Mouse (Mus musculus) gonadal fat pad, adult 2 months (tissue): Measurements from ENCODE around the gene Dusp5. TPM values are rescaled to one million over a fixed set of nuclear protein-coding genes. Genes with fewer than 3 reads are reported as not detected.
"Not testable (repeated sequence)": the region's sequence is repeated elsewhere in the genome, so short reads cannot be mapped to it uniquely, and the experiment has no call there.

ENCODE experiments used
- DNase-seq: peaks from one replicate; pipeline ENCODE4 v3.0.0-alpha.2; 2012; ENCODE audit warnings: low read depth
- polyA plus RNA-seq: library from polyadenylated mRNA; depleted of rRNA; stranded (reverse); fragments of >200 nt; gene quantifications from 2 replicates; pipeline ENCODE4 v1.2.3, GENCODE M21; 2012; rRNA removed

The Dusp5 gene
- polyA plus RNA-seq = 21.2 and 27.2 TPM in 2 replicates

DNA sequence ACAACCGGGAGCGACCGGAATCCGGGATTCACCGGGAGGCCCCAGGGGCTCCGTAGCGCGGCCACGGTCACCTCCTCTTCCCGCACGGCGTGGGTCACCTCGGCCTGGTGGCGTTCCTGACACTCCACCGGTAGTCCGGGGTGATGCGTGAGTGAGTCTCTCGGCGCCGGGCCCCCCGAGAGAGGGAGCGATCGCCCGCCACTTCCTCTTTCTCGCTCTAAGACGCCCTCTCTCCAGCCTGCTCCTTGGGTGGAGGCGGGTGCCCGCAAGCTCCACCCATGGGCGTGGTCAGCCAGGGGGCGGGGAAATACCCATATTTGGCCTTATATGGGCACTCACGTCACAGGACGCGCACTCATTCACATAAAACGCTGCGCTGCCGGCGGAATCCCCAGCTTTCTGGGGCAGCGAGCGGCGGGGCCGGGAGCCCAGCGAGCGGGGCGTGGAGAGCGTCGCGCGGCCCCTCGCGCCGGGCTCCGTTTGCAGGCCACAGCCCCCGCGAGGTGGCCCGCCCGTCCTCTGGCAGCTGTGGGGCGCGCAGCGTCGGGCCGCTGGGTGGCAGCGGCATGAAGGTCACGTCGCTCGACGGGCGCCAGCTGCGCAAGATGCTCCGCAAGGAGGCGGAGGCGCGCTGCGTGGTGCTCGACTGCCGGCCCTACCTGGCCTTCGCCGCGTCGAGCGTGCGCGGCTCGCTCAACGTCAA is at the start of gene Dusp5:
Gene Dusp5 (plus strand): TSS at position 358 of the 703 bp plus-strand sequence.
- no peak for DNase-seq

DNA sequence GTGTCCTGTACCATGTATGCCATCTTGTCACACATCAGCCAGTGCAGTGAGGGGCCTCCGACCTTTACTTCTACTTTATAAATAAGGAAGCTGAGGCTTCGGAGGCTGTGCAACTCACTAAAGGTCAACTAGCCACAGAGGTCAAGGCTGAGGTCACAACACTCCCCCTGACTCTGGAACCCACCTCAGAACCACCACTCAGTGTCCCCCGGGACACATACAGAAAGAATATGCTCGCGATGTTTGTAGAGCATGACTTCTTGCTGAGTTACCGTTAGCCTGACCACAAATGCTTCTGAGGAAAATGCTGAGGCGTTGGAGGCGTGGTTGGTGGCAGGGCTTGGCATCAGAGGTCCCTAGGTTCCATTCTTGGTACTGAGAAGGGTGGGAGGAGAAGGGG is 49.3 kb upstream of the Dusp5 start:
- DNase-seq = no peak

DNA sequence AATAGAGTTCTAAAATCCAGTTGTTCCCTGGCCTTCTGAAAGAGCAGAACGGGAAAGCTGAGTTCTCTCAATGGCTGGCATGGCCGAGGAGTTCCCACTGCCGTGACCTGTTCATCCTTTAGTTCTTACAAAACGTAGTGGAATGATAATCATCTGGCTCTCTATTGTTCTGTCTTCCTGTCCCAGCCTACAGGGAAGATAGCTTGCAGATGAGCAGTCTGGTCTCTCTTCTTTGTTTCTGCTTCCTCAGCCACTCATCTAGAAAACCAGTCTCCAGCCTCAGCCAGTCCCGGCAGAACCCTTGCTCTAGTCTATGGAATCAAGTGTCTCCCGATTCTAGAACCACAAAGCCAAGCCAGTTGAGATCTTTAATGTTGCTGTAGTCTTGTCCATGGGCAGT is 46.8 kb upstream of the Dusp5 start:
- DNase-seq = no peak

DNA sequence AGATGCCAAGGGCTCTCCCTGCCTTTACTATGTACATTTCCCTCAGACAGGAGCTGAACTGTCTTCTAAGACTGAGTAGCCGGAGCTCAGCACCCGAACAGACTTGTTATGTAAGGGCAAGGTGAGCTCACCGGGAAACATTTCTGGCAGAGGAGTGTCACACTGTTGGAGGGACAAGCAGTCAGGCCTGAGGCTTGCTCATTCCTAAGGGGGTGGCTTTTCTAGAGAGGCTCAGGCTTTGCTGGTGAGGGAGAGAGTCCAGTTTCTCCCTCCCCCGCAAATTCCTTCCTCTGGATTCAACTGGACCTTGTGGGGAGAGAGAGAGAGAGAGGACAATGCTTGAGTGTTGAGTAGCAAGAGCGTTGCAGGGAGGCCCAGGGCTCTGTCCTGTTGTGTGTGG is 46.4 kb upstream of the Dusp5 start:
- DNase-seq = no peak

DNA sequence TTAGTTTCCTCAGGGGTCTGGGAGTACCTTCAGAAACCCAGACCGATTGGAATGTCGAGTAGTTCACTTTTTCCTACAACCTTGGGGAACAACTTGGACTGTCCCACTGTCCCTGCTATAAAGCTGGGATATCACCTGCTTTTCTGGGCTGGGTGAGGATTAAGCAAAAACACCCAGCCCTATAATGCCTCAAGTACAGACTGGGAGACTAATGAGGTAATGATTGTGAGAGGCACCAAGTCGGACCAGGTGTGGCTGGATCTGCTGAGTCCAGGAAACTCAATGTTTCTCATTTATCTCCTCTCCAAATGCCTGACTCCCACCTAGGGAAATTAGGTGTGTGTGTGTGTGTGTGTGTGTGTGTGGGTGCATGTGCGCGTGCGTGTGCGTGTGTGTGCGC is 44.9 kb upstream of the Dusp5 start:
- no peak for DNase-seq

- DNase-seq = no peak
These were observed 44.0 kb upstream of the Dusp5 start for GRCm38 (mm10) chr19:53484918-53485317.

DNA sequence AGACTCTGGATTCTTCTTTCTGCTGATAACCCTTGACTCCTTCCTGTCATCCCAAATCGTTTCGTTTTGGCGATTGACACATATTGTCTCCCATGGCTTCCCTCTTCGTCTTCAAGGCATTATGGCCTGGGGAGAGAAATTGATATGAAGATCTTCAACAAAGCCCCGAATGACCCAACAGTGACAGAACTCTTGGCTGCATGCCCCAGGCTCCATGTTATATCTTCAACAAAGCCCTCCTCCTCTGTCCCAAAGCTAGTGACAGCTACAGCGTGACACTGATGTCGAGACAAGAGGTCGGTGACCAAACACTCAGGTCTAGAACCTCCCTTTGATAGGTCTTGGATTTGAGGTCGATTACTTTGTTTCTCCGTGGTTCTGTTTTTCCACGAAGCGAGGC is 39.7 kb upstream of the Dusp5 start:
- DNase-seq = no peak

- DNase-seq = no peak
These were observed 39.0 kb upstream of the Dusp5 start for GRCm38 (mm10) chr19:53489910-53490309.

- no peak for DNase-seq
These were observed 38.0 kb upstream of the Dusp5 start for GRCm38 (mm10) chr19:53490898-53491297.

- DNase-seq = no peak
These were observed 36.4 kb upstream of the Dusp5 start for GRCm38 (mm10) chr19:53492528-53492927.

- DNase-seq = no peak
These were observed 35.0 kb upstream of the Dusp5 start for GRCm38 (mm10) chr19:53493866-53494265.

- no peak for DNase-seq
These were observed 31.0 kb upstream of the Dusp5 start for GRCm38 (mm10) chr19:53497910-53498309.

GRCm38 (mm10) chr19:53499049-53499448 is 29.9 kb upstream of the Dusp5 start:
- no peak for DNase-seq

GRCm38 (mm10) chr19:53499451-53499940 is 29.4 kb upstream of the Dusp5 start:
- no peak for DNase-seq

GRCm38 (mm10) chr19:53500298-53501006 is 28.5 kb upstream of the Dusp5 start:
- DNase-seq = no peak

DNA sequence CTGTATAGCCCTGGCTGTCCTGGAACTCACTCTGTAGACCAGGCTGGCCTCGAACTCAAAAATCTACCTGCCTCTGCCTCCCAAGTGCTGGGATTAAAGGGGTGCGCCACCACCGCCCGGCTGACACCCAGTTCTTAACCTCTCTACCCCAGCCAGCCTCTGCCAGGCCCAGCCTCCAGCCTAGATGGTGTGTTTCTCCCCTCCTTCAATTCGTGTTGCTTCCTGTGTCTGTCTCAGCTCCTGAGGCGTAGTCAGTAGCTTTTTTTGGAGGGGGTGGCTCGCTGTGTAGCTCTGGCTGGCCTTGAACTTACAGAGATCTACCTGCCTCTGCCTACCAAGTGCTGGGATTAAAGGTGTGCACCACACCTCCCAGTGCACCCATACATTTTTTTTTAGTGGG is 27.7 kb upstream of the Dusp5 start:
- DNase-seq = not testable (repeated sequence)

DNA sequence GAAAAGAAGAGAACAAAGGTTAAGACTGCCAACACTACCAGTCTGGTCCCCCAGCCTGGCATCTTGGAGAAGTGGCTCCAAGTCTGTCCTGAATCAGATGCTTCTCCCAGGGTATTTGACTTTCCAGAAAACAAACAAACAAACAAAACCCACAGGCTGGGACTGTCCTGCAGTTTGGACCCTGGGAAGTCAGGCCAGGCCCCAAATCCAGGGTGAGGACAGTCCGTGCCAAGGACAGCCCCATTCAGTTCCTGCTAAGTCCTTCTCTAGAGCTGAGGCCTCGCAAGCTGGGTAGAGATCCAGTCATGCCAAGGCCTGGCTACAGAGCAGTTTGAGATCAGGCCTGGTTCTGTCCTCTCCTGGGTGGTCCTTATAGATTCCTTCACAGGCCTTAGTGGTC is 27.1 kb upstream of the Dusp5 start:
- DNase-seq = no peak

DNA sequence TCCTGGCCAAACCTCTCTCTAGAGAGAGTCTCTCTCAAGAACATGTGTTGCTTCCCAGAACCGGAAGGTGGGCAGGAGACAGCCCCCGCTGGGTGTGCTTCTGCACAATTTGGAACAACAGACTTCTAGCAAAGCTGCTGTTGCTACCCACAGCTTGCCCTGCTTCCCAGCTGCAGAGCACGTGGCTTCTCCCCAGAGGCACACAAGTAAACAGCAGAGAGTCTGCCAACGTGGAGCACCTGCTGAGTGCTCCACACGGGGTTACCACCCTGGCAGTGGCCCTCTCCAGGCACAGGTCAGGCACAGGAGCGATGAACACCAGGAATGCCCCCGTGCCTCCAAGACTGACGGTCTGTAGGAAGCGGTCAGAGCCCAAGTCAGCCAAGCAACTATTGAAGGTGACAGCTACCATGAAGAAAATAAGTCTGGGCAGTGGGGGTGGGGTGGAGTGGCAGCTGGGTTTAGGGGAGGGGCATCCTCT is 26.0 kb upstream of the Dusp5 start:
- no peak for DNase-seq

GRCm38 (mm10) chr19:53504181-53504580 is 24.7 kb upstream of the Dusp5 start:
- no peak for DNase-seq

GRCm38 (mm10) chr19:53505728-53506127 is 23.2 kb upstream of the Dusp5 start:
- DNase-seq = no peak

GRCm38 (mm10) chr19:53507497-53507896 is 21.4 kb upstream of the Dusp5 start:
- no peak for DNase-seq

GRCm38 (mm10) chr19:53511244-53511934 is 17.5 kb upstream of the Dusp5 start:
- DNase-seq = no peak
